Mouse (Mus musculus): ENCODE results near the gene Slc35a5.

GRCm38 (mm10) chr16:45124230-45125203, 34.0 kb downstream of the Slc35a5 start:
- no peak for TF ChIP-seq POLR2A (IDR thresholded peaks at IDR 0.05; ENCODE audit: low read depth, low read length)
- no peak for TF ChIP-seq CTCF (IDR thresholded peaks at IDR 0.05; ENCODE audit: extremely low read depth, insufficient read depth, insufficient read length, insufficient replicate concordance)

Measured in spleen, adult 2 months (tissue).